Mouse (Mus musculus): ENCODE data around the gene Usp9x. TPM values are rescaled to one million over a fixed set of nuclear protein-coding genes. Genes with fewer than 3 reads are reported as not detected.

Gene Usp9x
- 150 TPM for total RNA-seq (2023)

DNA sequence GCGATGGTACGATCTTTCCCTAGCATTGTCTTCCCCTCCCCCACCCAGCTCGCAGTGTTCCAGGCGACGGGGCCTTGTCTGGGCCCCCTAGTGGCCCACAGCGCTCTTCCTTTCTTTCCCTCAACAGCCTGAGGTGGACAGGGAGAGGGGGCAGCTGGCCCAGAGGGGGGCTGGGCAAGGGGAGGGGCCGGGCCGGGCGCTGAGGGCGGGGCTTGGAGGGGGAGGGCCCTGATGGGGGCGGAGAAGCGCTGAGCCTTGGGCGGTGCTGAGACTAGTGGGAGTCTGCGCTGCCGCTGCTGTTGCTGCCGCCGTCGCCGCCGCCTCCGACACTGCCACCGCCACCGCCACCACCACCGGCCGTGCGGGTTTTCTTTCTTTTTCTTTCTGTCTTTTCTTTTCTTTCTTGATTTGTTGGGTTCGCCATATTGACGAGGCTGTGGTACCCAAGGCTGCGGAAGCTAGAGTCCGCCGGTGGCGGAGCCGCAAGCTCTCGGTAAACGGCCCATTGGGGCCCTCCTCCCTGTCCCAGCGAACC, at the start of gene Usp9x:
Usp9x (plus strand) TSS at position 258 of the 535 bp plus-strand sequence.

Other genes with a start within 250 kb of the Usp9x start
- 393 TPM for gene Ddx3x, start 209.5 kb downstream of the Usp9x start, total RNA-seq (2023)

Data from CD4-positive naive resting alpha-beta T cell, adult 76 days (primary cell).